Mouse (Mus musculus) adrenal gland, adult 2 months (tissue): ENCODE measurements around the gene Spns2. TPM values are rescaled to one million over a fixed set of nuclear protein-coding genes. Genes with fewer than 3 reads are reported as not detected.

Source experiments
- DNase-seq: peaks from one replicate; pipeline ENCODE4 v3.0.0; 2021
- long read RNA-seq: library from polyadenylated mRNA; stranded (forward); transcript quantifications from one replicate; pipeline ENCODE4 v2.0.0, GENCODE M21; 2021
- polyA plus RNA-seq: library from polyadenylated mRNA; depleted of rRNA; stranded (reverse); fragments of >200 nt; gene quantifications from 2 replicates; pipeline ENCODE4 v1.2.3, GENCODE M21; 2012; rRNA removed
- total RNA-seq, 2 experiments: library from RNA; stranded (reverse); gene quantifications; 2 replicates each; pipeline ENCODE4 v1.2.3; 2021

The Spns2 gene
- total RNA-seq (1 to 10 TPM; 2.0 to 4.2 TPM), polyA plus RNA-seq (5.2 and 7.6 TPM in 2 replicates)
- long read RNA-seq, partial matches to known transcripts: 0 of 3 reads
- long read RNA-seq, other reads (novel, unspliced or antisense): 1 of 3 reads

GRCm38 (mm10) chr11:72489881-72490301, at the start of gene Spns2:
Gene Spns2, minus strand, starts transcription at chr11:72489904.
- DNase-seq: peak; percentile 94

DNA sequence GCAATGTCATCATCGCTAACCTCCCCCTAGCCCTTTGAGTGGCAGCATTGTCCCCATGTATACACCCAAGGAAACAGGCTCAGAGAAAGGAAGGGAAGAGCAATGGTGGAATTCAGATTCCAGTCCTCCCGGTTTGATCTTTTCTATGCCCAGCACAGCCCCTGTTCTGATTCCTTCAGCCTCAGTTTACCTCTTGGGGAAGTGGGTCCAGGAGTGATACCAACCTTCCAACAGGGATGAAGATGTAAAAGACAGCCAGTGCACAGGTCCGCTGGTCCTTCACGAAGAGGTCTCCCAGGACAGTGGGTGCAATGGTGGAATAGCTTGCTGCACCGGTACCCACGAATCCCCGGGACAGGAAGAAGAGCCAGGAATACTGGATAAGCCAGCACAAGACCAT, 49.1 kb upstream of the Spns2 start:
- DNase-seq: no peak

DNA sequence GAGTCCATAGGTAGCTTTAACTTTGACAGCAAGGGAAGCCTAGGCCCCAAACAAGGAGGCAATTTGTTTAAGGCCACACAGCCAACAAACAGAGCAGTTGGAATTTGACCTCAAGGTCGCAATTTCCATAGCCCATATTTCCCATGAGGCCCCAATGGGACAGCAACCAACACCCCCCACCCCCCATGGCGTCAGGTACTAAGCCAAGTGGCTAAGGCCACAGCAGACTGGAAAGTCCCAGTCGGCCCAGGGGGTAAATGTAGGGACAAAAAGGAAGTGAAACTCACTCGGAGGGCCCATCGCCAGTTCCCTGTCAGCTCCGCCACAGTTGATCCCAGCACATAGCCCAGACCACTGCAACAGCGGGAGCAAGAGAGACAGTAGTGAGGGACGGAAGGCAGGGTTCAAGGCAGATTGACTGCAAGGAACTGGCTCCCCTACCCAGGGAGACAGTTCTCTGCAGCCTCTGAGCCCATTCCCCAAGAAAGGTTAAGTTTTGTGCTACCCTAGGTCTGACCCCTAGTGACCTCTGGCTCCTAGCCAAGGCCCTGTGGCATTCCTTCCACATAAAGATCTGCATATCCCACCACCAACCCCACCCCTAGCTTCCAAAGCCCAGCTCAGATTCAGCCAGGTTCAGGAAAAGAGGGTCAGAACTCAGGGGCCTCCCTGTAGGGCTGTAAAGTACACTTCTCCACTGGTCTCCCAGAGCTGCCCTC, 48.5 kb upstream of the Spns2 start:
- DNase-seq: peak; percentile 33

DNA sequence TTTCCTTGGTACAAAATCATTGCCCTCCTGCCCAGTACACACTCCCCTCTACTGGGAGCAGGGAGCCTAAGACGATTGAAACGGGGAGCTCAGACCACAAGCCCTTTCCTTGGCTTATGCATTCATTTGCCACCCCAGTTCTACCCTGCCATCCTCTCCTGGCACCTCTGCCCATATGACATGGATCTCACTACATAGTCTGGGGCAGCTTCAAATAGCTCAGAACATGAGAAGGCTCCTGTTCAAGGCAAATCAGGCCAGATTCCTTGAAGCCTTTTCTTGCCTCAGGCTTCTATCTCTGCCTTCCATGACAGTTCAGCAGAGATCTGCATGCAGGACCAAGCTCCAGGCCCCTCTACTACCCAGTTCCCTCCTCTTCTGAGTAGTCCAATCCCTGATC, 47.8 kb upstream of the Spns2 start:
- DNase-seq: no peak

GRCm38 (mm10) chr11:72535519-72535918, 45.8 kb upstream of the Spns2 start:
- DNase-seq: no peak

- DNase-seq: no peak
Measured at GRCm38 (mm10) chr11:72532890-72533289, 43.2 kb upstream of the Spns2 start.

GRCm38 (mm10) chr11:72531632-72532031, 41.9 kb upstream of the Spns2 start:
- DNase-seq: no peak

DNA sequence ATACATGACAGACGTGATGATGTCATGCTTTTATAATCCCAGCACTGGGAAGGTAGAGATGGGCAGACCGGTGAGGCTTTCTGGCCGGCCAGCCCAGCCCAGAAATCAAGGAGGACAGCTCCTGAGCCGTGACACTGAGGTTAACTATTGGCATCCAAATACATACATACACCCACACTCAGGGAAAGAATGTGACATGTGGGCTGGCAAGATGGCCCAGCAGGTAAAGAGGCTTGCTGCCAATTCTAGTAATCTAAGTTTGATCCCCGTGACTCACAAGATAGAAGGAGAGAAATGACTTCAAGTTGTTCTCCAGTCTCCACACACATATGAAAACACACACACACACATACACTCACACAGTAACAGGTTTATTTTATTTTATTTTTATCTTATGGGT, 41.4 kb upstream of the Spns2 start:
- DNase-seq: no peak

DNA sequence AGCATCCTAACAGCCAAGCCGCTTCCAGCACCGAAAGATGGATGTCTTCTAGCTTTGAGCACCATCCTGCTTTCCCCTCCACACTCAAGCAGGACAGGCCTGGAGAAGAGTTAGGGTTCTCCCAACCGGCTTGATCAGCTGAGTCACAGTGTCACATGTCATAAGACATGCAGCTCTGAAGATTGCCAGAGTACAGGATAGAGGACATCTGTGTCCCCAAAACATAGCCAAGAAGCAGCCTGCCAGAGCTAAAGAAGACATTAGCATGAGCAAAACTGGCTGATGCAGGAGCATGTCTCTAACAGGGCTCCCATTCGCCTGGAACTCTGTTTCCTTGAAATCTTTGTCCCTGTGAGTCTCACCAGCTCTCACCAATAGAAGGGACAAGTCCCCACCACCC, 36.5 kb upstream of the Spns2 start:
- no peak for DNase-seq

GRCm38 (mm10) chr11:72523711-72524110, 34.0 kb upstream of the Spns2 start:
- DNase-seq: no peak

DNA sequence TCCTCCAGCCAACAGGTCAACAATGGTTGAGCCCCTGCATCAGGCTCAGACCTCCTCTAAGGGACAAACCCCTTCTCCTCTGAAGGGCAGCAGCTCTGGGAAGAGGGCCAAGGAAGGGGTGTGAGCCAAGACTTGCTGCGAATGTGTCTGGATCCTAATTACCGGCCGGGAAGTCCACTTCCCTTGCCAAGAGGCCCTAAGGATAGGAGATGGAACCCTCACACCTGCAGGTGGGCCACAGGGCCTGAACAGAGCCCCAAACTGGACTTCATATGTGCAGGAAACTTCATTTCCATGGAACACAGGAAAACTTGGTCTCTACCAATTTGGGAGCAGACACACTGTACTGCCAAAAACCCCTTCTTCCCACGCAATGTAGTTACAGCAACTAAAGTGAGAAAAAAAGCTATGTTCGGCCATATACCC, 32.9 kb upstream of the Spns2 start:
- peak; percentile 21 for DNase-seq

GRCm38 (mm10) chr11:72521598-72522541, 32.2 kb upstream of the Spns2 start:
- DNase-seq: peak; percentile 15

DNA sequence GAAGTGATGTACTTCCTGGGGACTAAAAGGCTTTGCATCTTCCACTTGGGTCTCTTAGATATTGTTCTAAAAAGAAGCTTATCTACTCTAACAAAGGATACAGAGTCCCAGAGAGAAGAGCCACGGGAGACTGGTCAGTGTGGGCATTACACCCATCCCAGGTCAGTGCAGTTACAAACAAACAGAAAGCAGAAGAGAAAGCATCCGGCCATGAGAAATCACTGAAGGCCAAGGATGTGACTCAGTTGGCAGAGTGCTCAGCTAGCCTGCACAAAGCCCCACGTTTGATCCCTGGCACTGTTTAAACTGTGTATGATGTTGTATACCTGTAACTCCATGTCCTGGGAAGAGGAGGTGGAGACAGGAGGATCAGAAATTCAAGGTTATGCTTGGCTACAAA, 30.2 kb upstream of the Spns2 start:
- DNase-seq: peak; percentile 21

DNA sequence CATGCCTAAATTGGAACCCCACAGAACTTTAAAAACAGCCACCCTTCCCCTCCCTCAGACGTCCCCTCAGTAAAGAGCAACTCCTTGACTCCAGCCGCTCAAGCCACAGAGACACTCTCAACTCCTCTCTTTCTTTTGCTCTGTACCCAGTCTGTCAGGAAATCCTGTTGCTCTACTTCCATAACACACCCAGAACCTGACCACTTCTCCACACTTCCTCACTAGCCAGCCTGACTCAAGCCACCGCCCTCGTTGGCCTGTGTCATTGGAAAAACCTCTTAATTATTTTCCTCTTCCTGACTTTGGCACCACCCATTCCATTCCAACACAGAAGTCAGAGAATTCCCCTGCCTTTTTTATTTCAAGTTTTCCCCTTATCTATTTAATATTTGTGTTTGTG, 29.5 kb upstream of the Spns2 start:
- DNase-seq: no peak

DNA sequence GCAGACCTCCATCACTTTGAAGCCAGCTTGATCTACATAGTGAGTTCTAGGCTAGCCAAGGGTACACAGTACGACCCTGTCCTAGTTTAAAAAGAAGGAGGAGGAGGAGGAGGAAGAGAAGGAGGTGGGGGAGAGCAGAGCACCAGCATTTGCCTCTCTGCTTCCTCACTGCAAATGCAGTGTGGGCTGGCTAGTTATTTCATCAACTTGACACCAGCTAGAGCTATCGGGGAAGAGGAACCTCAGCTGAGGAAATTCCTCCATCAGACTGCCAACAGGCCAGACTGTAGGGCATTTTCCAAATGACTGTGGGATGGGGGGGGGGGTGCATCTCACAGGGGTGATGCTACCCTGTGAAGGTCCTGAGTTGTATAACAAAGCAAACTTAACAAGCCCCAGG, 28.7 kb upstream of the Spns2 start:
- no peak for DNase-seq

DNA sequence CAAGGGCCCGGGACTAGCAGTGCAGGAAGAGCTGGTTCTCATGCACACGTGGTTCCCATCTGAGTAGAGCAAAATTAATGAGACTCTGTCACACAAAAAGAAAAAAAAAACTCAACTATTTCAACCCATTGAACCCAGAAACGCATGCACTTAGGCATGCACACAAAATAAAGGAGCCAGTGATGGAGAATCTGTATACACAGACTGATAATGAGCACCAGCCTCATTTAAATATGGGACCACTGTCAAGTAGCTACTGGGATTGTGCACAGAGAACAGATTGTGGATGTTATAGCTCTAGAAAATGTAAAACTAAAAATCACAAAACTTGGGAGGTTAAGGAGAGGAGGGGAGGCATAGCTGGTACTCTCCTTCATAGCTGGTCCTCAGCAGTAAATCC, 25.3 kb upstream of the Spns2 start:
- no peak for DNase-seq

GRCm38 (mm10) chr11:72508651-72509050, 18.9 kb upstream of the Spns2 start:
- DNase-seq: no peak

GRCm38 (mm10) chr11:72507651-72508050, 17.9 kb upstream of the Spns2 start:
- no peak for DNase-seq

GRCm38 (mm10) chr11:72504016-72504797, 14.5 kb upstream of the Spns2 start:
- no peak for DNase-seq

DNA sequence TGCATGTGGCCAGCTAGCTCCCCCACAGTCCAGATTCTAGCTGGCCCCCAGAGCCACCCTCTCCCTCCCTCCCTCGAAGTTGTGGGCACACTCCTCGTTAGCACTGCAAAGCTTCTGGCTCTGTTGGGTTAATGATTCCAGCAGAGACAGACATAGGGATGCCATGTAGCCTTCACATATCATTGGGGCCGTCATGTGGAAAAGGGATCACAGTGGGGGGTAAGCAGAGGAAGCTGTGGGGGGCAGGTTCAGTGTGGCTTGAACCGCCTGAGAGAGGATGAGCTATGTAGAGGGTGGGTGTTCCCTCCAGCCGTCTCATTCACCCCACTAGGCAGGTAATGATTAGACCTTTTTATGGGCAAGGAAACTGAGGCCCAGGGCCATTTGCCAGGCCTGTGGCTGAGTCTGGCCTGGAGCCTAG, 13.8 kb upstream of the Spns2 start:
- DNase-seq: no peak

DNA sequence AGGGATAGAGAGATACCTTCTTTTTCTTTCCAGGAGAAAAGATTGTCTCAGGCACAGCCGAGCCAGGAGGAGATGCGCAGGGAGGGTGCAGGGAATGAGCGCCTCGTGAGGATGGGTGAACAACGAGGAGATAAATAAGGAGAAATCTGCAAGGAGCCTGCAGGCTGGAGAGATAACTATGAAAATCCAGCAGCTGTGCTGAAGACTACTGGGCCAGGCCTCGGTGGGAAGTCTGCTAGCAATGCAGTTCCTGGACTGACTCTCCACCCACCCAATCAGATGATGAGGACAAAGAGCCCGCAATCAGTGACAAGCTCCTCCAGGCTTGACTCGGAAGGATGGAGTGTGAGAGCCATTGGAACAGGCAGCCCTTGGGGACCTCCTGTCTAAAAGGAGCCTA, 12.5 kb upstream of the Spns2 start:
- DNase-seq: no peak

- DNase-seq: no peak
Measured at GRCm38 (mm10) chr11:72501426-72502002, 11.8 kb upstream of the Spns2 start.
